Mouse (Mus musculus) liver, embryonic 16.5 days (tissue): ENCODE measurements around the gene Nid2. TPM values are rescaled to one million over a fixed set of nuclear protein-coding genes. Genes with fewer than 3 reads are reported as not detected.

Source experiments
- ATAC-seq: fragments of 200-750 bp; cut with Nextera tagmentation; 2 replicates; pipeline ENCODE4 v1.8.0; 2017; ENCODE audit warnings: low read depth, mild to moderate bottlenecking, moderate number of reproducible peaks, moderate library complexity
- H3K27ac ChIP-seq: fragments of 300-500 bp; sonication (generic); 2 replicates; pipeline ENCODE4 v1.5.1; 2014; ENCODE audit warnings: mild to moderate bottlenecking, low read length
- H3K27me3 ChIP-seq: fragments of 300-500 bp; sonication (generic); 2 replicates; pipeline ENCODE4 v1.6.1; 2014; ENCODE audit warnings: low read depth, low read length, mixed read lengths; ENCODE audit not compliant: control insufficient read depth, insufficient read depth
- H3K36me3 ChIP-seq: fragments of 300-500 bp; sonication (generic); 2 replicates; pipeline ENCODE4 v1.6.1; 2014; ENCODE audit warnings: mild to moderate bottlenecking; ENCODE audit not compliant: control insufficient read depth, insufficient read depth
- H3K4me1 ChIP-seq: fragments of 300-500 bp; sonication (generic); 2 replicates; pipeline ENCODE4 v1.6.1; 2014; ENCODE audit warnings: low read depth, low read length, mixed read lengths; ENCODE audit not compliant: control insufficient read depth
- H3K4me2 ChIP-seq: fragments of 300-500 bp; sonication (generic); 2 replicates; pipeline ENCODE4 v1.6.1; 2014; ENCODE audit warnings: low read depth, low read length, mixed read lengths
- H3K4me3 ChIP-seq: fragments of 300-500 bp; sonication (generic); 2 replicates; pipeline ENCODE4 v1.5.1; 2014; ENCODE audit warnings: low read depth, mild to moderate bottlenecking, low read length
- H3K9ac ChIP-seq: fragments of 300-500 bp; sonication (generic); 2 replicates; pipeline ENCODE4 v1.6.1; 2014; ENCODE audit warnings: low read depth, low read length
- H3K9me3 ChIP-seq: fragments of 300-500 bp; sonication (generic); replicated peaks from 2 replicates; pipeline ENCODE4 v1.6.1; 2016; ENCODE audit warnings: low read length; ENCODE audit not compliant: control insufficient read depth
- WGBS: fragments of 180-500 bp; shearing (Covaris S2); extraction: QIAGEN DNeasy Blood & Tissue Kit; methylation state at CpG from one replicate; pipeline ENCODE4 v1.1.7; 2014; ENCODE audit not compliant: insufficient replicate concordance; 5-methylcytosine and 5-hydroxymethylcytosine counted together
- polyA plus RNA-seq: library from polyadenylated mRNA; unstranded; fragments of >200 nt; fragmentation: Nextera tagmentation; extraction: Ambion mirVana; gene quantifications from 2 replicates; pipeline ENCODE4 v1.2.1, GENCODE M21; 2015

The Nid2 gene
- polyA plus RNA-seq, 1 experiment from 2014 or later, result 16.1 TPM

GRCm38 (mm10) chr14:19788443-19788842 is 37.4 kb downstream of the Nid2 start:
- H3K4me1 ChIP-seq, result no peaks in the 10 kb centered on the region
- H3K9ac ChIP-seq, result no peak overlapping the region
- no peak for ATAC-seq
- no peaks in the 10 kb centered on the region for H3K9me3 ChIP-seq
- WGBS, result 54% methylated on average over 1 of the region's 1 CpGs
- H3K4me2 ChIP-seq, result no peak overlapping the region
- no peaks in the 10 kb centered on the region for H3K27me3 ChIP-seq
- no peak overlapping the region for H3K4me3 ChIP-seq
- H3K27ac ChIP-seq, result no peak overlapping the region
- no peaks in the 10 kb centered on the region; the same call in 1 of the 2 replicates for H3K36me3 ChIP-seq

DNA sequence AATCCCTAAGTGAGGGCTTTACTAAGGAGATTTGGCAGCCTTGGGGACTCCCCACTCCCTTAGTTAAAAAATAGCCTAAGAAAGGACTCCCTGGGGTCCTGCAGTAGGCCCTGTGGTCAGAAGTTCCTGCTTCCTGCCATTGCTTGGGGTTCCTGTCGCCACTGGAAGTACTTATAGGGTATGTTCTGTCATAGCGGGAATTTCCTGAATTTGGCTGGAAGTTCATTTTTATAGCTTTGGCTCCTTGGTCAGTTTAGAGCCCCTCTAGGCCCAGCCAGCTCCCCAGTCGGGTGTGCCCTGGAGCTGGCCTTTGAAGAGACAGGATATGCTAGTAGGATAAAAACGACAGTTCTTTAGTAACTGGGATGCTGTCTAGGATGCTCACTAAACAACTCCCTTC is 43.8 kb downstream of the Nid2 start:
- Histone ChIP-seq H3K4me3 (no peak overlapping the region), H3K4me1 (peaks cover 4% of the 10 kb centered on the region; the same call in 1 of the 2 replicates), H3K36me3 (no peaks in the 10 kb centered on the region; the same call in 1 of the 2 replicates), H3K9me3 (no peaks in the 10 kb centered on the region), H3K4me2 (no peak overlapping the region), H3K27ac (no peak overlapping the region), H3K9ac (no peak overlapping the region), H3K27me3 (no peaks in the 10 kb centered on the region)
- 37% methylated on average over 4 of the region's 4 CpGs for WGBS
- no peak for ATAC-seq

DNA sequence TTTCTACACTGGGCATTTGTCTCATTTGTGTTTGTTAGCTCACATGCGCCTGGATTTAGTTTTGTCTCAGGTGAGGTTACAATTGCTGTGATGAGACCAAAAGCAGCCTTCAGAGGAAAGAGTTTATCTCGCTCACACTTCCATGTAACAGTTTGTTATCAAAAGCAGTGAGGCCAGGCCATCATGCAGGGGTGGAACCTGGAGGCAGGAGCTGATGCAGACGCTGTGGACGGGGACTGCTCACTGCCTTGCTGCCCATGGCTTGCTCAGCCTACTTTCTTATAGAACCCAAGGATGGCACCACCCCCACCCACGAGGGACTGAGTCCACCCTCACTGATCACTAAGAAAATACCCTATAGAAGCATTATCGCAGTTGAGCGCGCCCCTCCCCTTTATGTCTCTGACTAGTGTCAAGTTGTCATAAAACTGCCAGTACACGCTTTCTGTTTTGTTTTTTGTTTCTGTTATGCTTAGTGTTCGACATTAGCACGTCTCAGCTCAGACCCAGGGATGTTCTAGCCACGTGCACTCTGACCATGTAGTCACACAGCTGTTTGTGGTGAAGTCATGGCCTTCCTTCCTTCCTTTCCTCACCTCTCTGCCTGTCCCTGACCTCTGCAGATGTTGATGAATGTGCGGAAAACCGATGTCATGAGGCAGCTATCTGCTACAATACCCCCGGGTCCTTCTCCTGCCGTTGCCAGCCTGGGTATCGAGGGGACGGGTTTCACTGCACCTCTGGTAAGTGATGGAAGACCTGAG is 45.7 kb downstream of the Nid2 start:
- Histone ChIP-seq H3K9me3 (no peaks in the 10 kb centered on the region), H3K36me3 (no peaks in the 10 kb centered on the region), H3K4me3 (no peak overlapping the region), H3K27me3 (no peaks in the 10 kb centered on the region), H3K4me1 (peaks cover 4% of the 10 kb centered on the region; the same call in 1 of the 2 replicates), H3K27ac (no peak overlapping the region), H3K4me2 (no peak overlapping the region), H3K9ac (no peak overlapping the region)
- peak; percentile 35; the same call in 1 of the 2 replicates for ATAC-seq
- WGBS, result 36% methylated on average over 18 of the region's 18 CpGs

DNA sequence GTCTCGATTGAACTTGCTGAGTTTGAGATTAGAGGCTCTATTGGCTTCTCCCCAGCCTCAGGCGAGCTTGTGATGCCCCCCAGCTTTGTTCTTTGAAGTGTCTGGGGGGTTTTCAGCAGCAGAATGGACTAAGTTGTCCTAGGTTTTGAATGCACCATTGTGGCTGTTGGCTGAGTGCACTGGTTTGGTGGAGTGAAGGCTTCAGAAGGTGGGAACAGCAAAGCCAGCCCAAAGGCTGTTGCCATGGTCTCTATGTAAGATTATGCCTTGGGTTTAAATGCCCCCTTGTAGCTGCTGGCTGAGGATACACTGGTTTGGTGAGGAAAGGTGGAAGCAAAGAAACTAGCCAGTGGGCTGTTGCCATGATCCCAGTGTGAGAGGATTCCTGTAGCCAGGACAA is 49.4 kb downstream of the Nid2 start:
- no peak for ATAC-seq
- Histone ChIP-seq H3K27ac (no peak overlapping the region), H3K27me3 (no peaks in the 10 kb centered on the region), H3K4me3 (no peak overlapping the region), H3K9me3 (no peaks in the 10 kb centered on the region), H3K36me3 (no peaks in the 10 kb centered on the region), H3K4me2 (no peak overlapping the region), H3K4me1 (peaks cover 11% of the 10 kb centered on the region), H3K9ac (no peak overlapping the region)
- WGBS, result 13% methylated on average over 2 of the region's 2 CpGs

DNA sequence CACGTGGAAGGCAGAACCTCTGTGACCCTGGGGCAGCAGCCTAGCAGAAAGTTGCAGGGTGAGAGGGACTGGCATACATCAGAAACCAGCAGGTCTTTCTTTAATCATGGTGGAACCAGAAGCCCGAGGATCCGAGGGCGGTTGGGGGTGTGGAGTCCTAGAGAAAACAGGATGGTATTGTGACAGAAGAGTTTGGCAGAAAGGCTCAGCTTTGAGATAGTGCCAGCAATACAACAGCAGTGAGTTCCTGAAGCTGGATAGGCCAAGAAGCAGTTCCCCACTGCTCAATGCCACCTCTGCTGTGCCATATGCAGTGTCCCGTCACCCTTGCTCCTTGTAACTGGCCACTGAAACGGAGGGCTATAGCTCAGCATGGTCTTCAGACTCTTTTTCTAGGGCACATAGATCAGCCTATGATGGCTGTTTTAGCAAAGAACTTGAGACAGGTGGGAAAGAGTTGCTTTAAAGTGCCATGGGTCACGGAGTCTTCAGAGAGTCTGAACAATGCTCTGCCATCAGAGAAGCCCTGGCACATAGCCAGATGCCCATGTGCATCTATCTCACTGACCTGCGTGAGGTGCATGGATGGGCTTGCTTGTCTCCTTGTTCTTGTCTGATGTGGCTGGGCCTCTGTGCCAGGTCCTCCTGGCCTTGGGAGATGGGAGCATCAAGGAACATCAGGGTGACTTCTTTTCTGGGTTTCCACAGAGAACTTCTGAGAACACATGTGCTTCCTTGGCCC is 50.6 kb downstream of the Nid2 start:
- Histone ChIP-seq H3K4me1 (peaks cover 10% of the 10 kb centered on the region), H3K9me3 (no peaks in the 10 kb centered on the region), H3K27ac (no peak overlapping the region), H3K36me3 (no peaks in the 10 kb centered on the region), H3K9ac (no peak overlapping the region), H3K4me2 (no peak overlapping the region), H3K4me3 (no peak overlapping the region), H3K27me3 (no peaks in the 10 kb centered on the region)
- no peak for ATAC-seq
- WGBS, result 71% methylated on average over 8 of the region's 8 CpGs

DNA sequence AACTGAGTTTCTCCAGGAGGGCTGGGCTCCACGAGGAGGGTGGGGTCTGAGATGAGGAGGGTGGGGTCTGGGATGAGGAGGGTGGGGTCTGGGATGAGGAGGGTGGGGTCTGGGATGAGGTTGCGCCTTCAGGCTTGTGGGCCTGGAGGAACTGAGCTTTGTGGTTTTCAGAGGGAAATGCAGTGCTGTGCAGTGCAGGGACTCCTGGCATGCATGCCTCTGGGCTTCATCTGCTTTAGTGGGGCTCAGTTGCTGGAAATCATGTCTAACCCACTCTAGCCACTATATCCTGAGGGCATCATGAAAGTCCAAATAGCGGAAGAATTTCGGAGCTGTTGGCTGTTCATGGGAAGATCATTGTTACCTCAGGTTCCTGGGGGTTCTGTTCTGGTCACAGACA is 52.2 kb downstream of the Nid2 start:
- no peaks in the 10 kb centered on the region for H3K36me3 ChIP-seq
- 27% methylated on average over 4 of the region's 4 CpGs for WGBS

DNA sequence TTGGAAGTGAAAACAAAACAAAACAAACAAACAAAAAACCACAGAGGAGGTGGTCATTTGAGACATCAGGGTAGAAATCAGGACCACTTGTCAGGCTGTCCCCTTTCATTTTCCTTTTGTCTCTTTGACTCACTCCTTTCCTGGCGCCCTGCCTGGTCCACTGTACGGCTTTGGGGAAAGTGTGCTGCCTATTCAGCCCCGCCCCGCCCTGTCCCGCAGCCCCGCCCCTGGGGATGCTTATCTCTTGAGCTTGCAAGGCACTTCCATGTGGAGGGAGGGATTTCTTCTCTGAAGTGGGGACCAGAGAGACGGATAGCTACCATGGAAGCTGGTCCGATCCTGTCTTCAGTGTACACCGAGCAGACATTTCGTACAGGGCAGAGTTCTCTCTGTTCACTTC is 52.6 kb downstream of the Nid2 start:
- H3K4me2 ChIP-seq, result no peak overlapping the region
- 38% methylated on average over 10 of the region's 10 CpGs for WGBS
- H3K4me3 ChIP-seq, result no peak overlapping the region
- no peak overlapping the region for H3K9ac ChIP-seq
- no peak overlapping the region for H3K27ac ChIP-seq
- no peaks in the 10 kb centered on the region for H3K36me3 ChIP-seq
- ATAC-seq, result no peak
- H3K4me1 ChIP-seq, result peaks cover 6% of the 10 kb centered on the region
- H3K9me3 ChIP-seq, result no peaks in the 10 kb centered on the region
- no peaks in the 10 kb centered on the region for H3K27me3 ChIP-seq

More for the DNA sequence above, 52.2 kb downstream of the Nid2 start:
- H3K4me1 ChIP-seq, result peaks cover 6% of the 10 kb centered on the region
- no peaks in the 10 kb centered on the region for H3K27me3 ChIP-seq
- H3K4me3 ChIP-seq, result no peak overlapping the region
- H3K9ac ChIP-seq, result no peak overlapping the region
- H3K9me3 ChIP-seq, result no peaks in the 10 kb centered on the region
- H3K27ac ChIP-seq, result no peak overlapping the region
- no peak overlapping the region for H3K4me2 ChIP-seq
- ATAC-seq, result no peak

GRCm38 (mm10) chr14:19807339-19807738 is 56.3 kb downstream of the Nid2 start:
- Histone ChIP-seq H3K27me3 (no peaks in the 10 kb centered on the region), H3K9ac (no peak overlapping the region), H3K27ac (no peak overlapping the region), H3K9me3 (no peaks in the 10 kb centered on the region), H3K4me2 (no peak overlapping the region), H3K36me3 (no peaks in the 10 kb centered on the region; the same call in 1 of the 2 replicates), H3K4me3 (no peak overlapping the region), H3K4me1 (peaks cover 6% of the 10 kb centered on the region)
- 59% methylated on average over 3 of the region's 3 CpGs for WGBS
- ATAC-seq, result no peak

DNA sequence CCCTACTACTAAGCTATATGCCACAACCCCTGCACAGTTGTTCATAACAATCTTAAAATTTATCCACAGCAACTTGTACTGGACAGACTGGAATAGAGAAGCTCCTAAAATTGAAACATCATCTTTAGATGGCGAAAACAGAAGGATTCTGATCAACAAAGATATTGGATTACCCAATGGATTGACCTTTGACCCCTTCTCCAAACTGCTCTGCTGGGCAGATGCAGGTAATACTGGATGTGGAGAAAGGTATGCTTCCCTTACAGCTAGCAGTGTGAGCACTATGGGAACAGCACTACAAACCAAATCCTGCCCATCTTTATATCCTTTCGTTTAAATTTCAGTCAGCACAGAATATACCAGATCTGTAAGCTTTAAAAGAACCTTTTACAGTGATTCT is 56.8 kb downstream of the Nid2 start:
- H3K9me3 ChIP-seq, result no peaks in the 10 kb centered on the region
- no peak overlapping the region for H3K27ac ChIP-seq
- no peak overlapping the region for H3K4me3 ChIP-seq
- H3K27me3 ChIP-seq, result no peaks in the 10 kb centered on the region
- no peak; the same call in 1 of the 2 replicates for ATAC-seq
- 68% methylated on average over 2 of the region's 2 CpGs for WGBS
- H3K36me3 ChIP-seq, result no peaks in the 10 kb centered on the region; the same call in 1 of the 2 replicates
- H3K4me2 ChIP-seq, result no peak overlapping the region
- peaks cover 6% of the 10 kb centered on the region for H3K4me1 ChIP-seq
- H3K9ac ChIP-seq, result no peak overlapping the region
